Mouse (Mus musculus) urinary bladder, postnatal 25 days (tissue): ENCODE results near the gene Xaf1.

ENCODE experiments used
- DNase-seq: peaks from one replicate; pipeline ENCODE4 v3.0.0; 2022; ENCODE audit warnings: low spot score

The Xaf1 gene

DNA sequence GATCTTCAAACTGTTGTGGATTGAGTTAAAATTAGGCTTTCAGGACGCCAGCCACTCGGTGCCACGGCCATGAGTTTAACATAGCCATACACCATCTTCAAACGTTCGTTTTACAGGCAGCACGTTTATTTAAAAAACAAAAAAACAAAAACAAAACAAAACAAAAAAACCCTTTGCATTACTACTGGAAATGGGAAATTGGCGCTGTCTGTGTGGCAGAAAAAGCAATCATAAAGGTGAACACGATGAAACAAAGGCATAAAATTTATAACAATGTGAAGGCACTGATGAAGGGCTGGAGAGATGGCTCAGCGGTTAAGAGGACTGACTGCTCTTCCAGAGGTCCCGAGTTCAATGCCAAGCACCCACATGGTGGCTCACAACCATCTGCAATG lies 60.9 kb downstream of the Xaf1 start, which contains the start of gene Tekt1:
TSS of gene Tekt1 (minus strand) at position 96 of the 395 bp plus-strand sequence.
- DNase-seq = no peak
